Mouse (Mus musculus): Measurements from ENCODE around the gene Smpd1. TPM values are rescaled to one million over a fixed set of nuclear protein-coding genes. Genes with fewer than 3 reads are reported as not detected.

The Smpd1 gene
- 48.5 and 51.1 TPM in 2 replicates for polyA plus RNA-seq (2016; fragmentation: Nextera tagmentation; extraction: Ambion mirVana)

DNA sequence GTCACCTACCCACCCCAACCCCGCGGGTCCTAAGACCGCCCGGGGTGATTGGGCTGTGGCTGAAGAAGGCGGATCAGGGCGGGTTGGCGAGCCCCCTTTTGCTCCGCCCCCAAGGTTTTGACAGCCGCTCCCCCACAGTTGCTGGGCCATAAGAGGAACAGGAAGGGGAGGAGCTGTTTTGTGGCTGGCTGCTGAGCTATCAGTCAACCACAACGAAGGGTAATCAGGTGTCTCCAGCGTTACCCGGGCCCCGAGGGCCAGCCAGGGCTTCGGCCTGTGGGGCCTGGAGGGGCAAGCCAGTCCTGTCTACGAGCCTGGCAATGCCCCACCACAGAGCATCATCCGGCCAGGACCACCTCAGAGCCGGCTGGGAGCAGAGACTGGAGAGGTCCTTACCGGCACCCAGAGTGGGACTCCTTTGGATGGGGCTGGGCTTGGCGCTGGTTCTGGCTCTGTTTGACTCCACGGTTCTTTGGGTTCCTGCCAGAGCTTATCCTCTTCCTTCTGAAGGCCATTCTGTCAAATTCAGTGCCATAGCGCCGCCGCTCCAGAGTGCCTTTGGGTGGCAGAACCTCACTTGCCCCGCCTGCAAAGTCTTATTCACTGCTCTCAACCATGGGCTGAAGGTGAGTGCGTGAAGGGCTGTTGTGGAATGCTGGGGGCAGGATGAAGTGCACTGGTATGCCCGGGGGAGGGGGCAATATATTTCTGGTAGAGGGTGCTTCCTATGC, at the start of gene Smpd1:
TSS of gene Smpd1 (plus strand) at position 149 of the 731 bp plus-strand sequence.
- Histone ChIP-seq H3K4me2 (replicated peaks) (peak within 1 kb of the TSS; percentile 60), H3K9ac (replicated peaks) (peak within 1 kb of the TSS; percentile 83), H3K9me3 (no peaks in the 10 kb centered on the region), H3K27me3 (0 out of 2 replicates have a peak, but pooled peaks cover 3% of the 10 kb centered on the region), H3K4me3 (peak within 1 kb of the TSS; percentile 69), H3K27ac (replicated peaks) (peak within 1 kb of the TSS; percentile 70), H3K4me1 (peaks cover 16% of the 10 kb centered on the region), H3K36me3 (peaks cover 23% of the 10 kb centered on the region)
- ATAC-seq (ENCODE audit: low FRiP score, low read depth), result peak; percentile 94
- WGBS, result 5% methylated on average over 26 of the region's 26 CpGs

DNA sequence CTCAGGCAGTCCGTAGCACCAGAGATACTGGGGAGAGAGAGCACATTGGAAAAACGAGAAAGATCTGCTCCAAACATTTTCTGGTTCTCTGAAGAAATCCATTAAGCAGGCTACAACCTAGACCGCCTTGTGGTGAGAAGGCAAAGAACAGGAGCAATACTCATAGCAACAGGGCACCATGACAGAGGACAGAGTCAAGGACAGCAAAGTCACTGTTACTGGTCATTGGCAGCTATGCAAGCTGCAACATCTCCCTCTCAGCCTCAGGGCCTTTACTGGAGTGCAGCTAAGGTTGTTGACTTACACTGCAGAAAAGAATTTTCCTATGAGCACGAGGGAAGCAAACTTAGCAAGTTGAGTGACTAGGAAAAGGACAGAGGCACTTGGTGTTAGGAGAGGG, 46.9 kb upstream of the Smpd1 start:
- Histone ChIP-seq H3K4me2 (replicated peaks) (no peak overlapping the region), H3K27ac (replicated peaks) (no peak overlapping the region), H3K9ac (replicated peaks) (no peak overlapping the region), H3K4me3 (no peak overlapping the region), H3K4me1 (no peaks in the 10 kb centered on the region), H3K36me3 (no peaks in the 10 kb centered on the region), H3K9me3 (no peaks in the 10 kb centered on the region), H3K27me3 (peaks cover 22% of the 10 kb centered on the region)
- ATAC-seq (ENCODE audit: low FRiP score, low read depth), result no peak
- 73% methylated on average over 4 of the region's 4 CpGs for WGBS

DNA sequence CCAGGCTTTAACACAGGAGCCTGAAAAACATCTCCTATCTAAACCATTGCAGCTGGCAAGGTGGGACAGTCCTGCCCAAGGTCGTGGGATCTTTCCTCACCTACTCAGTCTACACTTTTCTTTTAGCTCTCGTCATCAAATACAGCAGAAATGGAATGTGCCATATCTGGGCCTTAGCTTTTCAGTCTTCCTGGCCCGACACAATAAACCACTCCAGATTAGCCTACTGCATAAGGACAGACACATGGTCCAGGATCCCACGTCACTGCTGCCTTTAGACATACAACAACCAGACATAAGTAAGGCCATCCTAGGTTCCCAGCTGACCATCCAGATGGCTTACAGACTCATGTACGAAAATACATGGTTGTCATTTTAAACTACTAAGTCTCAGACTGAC, 44.0 kb upstream of the Smpd1 start:
- H3K36me3 ChIP-seq, result no peaks in the 10 kb centered on the region
- no peak overlapping the region for H3K4me2 ChIP-seq (replicated peaks)
- WGBS, result 86% methylated on average over 5 of the region's 5 CpGs
- H3K4me1 ChIP-seq, result no peaks in the 10 kb centered on the region
- H3K4me3 ChIP-seq, result no peak overlapping the region
- H3K27me3 ChIP-seq, result peaks cover 47% of the 10 kb centered on the region
- H3K9me3 ChIP-seq, result no peaks in the 10 kb centered on the region
- H3K9ac ChIP-seq (replicated peaks), result no peak overlapping the region
- no peak overlapping the region for H3K27ac ChIP-seq (replicated peaks)
- ATAC-seq (ENCODE audit: low FRiP score, low read depth), result no peak

DNA sequence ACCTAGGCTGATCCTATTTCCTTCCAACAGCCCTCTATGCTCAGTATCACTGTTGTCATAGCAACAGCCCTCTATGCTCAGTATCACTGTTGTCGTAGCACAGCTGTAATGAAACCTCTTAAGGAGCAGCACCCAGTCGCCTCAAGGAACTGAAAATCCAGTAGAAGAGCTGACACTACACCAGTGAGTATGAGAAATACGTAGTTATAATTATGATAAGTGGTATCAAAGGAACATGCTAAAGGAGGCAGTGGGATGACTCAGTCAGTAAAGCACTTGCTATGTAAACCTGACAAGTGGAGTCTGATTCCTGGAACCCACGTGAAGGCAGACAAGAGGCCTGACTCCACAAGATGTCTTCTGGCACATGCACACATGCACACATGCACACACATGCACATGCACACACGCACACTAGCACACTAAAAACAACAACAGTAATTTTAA, 40.3 kb upstream of the Smpd1 start:
- H3K4me3 ChIP-seq, result no peak overlapping the region
- WGBS, result 57% methylated on average over 5 of the region's 5 CpGs
- no peak overlapping the region for H3K4me2 ChIP-seq (replicated peaks)
- peaks cover 5% of the 10 kb centered on the region; the same call in 1 of the 2 replicates for H3K4me1 ChIP-seq
- no peaks in the 10 kb centered on the region for H3K36me3 ChIP-seq
- peaks cover 59% of the 10 kb centered on the region for H3K27me3 ChIP-seq
- H3K9me3 ChIP-seq, result no peaks in the 10 kb centered on the region
- no peak overlapping the region for H3K27ac ChIP-seq (replicated peaks)
- peak; percentile 47; the same call in 1 of the 2 replicates for ATAC-seq (ENCODE audit: low FRiP score, low read depth)
- H3K9ac ChIP-seq (replicated peaks), result no peak overlapping the region

DNA sequence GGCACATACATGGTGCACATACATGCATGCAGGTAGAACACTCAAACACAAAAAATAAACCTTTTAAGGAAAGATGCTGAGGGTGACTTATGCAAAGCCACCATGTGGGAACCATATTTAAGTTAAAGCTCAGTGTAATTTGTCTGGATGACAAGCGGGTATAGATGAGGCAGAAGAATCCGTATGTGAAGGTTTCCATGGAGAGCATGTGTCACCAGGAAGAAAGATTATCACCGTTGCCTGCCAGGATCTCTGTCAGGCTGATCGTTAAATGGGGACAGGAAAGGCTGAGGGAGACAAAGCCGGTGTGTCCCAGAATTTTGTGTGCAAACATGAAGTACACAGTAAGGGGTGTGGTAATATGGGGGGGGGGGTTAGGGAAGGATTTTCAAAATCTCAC, 39.6 kb upstream of the Smpd1 start:
- ATAC-seq (ENCODE audit: low FRiP score, low read depth), result 0 out of 2 replicates have a peak, but pooled peaks have one; percentile 5
- H3K9ac ChIP-seq (replicated peaks), result no peak overlapping the region
- 76% methylated on average over 5 of the region's 5 CpGs for WGBS
- H3K4me2 ChIP-seq (replicated peaks), result no peak overlapping the region
- peaks cover 65% of the 10 kb centered on the region for H3K27me3 ChIP-seq
- H3K36me3 ChIP-seq, result no peaks in the 10 kb centered on the region
- peaks cover 5% of the 10 kb centered on the region; the same call in 1 of the 2 replicates for H3K4me1 ChIP-seq
- H3K9me3 ChIP-seq, result no peaks in the 10 kb centered on the region
- no peak overlapping the region for H3K4me3 ChIP-seq
- H3K27ac ChIP-seq (replicated peaks), result no peak overlapping the region

DNA sequence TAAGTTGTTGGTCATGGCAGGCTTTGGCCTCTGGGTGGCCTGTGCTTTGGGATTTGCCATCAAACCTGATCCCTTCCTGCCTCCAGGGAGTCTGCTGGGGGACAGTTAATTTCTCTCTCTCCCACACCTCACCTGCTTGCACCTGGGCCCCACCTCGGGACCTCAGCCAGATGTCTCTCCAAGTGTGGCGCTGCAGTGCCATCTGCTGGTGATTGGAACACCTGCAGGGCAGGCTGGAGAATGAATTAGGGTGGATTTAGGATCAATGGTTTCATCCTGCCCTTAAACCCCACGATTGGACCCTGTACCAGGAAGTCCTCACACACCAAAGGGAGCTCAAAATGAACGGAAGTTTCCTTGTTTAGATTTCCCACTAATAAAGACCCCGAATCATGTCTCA, 39.0 kb upstream of the Smpd1 start:
- Histone ChIP-seq H3K4me3 (no peak overlapping the region), H3K9me3 (no peaks in the 10 kb centered on the region), H3K4me2 (replicated peaks) (no peak overlapping the region), H3K36me3 (no peaks in the 10 kb centered on the region), H3K4me1 (peaks cover 5% of the 10 kb centered on the region; the same call in 1 of the 2 replicates), H3K27me3 (peaks cover 61% of the 10 kb centered on the region), H3K27ac (replicated peaks) (no peak overlapping the region), H3K9ac (replicated peaks) (no peak overlapping the region)
- peak; percentile 31; the same call in 1 of the 2 replicates for ATAC-seq (ENCODE audit: low FRiP score, low read depth)
- WGBS, result 11% methylated on average over 5 of the region's 5 CpGs

DNA sequence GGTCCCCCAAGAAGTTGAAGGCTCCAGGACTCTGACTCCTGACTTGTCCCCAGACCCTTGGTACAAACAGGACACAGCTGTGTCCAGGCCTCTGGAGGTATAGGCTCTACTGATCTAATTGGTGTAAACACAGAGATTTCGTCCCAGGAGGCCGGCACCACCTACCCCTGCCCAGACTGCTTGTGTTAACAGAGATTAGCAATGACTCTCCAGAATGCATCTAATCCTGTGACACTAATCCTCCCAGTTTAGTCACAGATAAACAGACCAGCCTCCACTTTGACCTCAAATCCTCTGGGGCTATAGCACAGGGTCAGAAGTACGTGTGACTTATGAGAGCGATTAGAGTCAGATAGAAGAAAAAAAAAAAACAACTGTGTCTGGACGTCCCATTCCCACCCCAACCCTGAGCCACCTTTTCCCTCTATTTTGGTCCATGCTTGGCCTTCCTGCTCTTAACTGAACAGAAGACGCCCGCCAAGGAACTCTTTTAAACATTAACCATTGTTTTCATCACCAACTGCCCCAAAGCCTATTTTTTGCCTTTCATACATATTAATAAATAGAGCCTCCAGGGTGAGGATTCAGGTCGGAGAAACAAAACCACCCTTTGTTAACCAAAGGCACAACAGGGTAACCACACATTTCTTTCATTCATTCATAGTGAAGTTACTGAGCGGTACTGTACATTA, 37.3 kb upstream of the Smpd1 start:
- H3K9me3 ChIP-seq, result no peaks in the 10 kb centered on the region
- H3K36me3 ChIP-seq, result no peaks in the 10 kb centered on the region
- H3K27ac ChIP-seq (replicated peaks), result no peak overlapping the region
- ATAC-seq (ENCODE audit: low FRiP score, low read depth), result peak; percentile 67
- WGBS, result 20% methylated on average over 9 of the region's 9 CpGs
- H3K9ac ChIP-seq (replicated peaks), result no peak overlapping the region
- no peak overlapping the region for H3K4me3 ChIP-seq
- H3K27me3 ChIP-seq, result peaks cover 65% of the 10 kb centered on the region
- no peak overlapping the region for H3K4me2 ChIP-seq (replicated peaks)
- H3K4me1 ChIP-seq, result peaks cover 5% of the 10 kb centered on the region; the same call in 1 of the 2 replicates

DNA sequence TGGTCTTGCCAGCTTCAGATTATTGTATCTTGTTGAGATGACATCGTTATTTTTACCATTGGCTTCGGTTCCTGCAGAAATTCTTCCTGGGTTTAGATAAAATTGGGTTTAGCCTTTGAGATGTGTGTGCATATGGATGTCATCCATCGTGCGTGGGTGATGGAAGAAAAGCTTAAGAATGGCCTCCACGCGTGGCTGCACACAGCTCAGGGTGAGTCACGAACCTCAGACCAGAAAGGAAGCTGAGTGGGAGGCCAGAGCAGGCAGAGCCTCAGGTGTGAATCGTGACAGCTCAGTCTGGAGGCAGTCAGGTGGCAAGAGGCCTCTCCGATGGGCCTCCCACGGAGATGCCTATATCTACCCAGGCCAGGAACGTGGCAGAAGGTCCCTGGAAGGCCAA, 34.8 kb upstream of the Smpd1 start:
- peaks cover 5% of the 10 kb centered on the region; the same call in 1 of the 2 replicates for H3K4me1 ChIP-seq
- no peak overlapping the region for H3K27ac ChIP-seq (replicated peaks)
- no peak overlapping the region for H3K4me3 ChIP-seq
- ATAC-seq (ENCODE audit: low FRiP score, low read depth), result no peak
- no peaks in the 10 kb centered on the region for H3K36me3 ChIP-seq
- H3K9me3 ChIP-seq, result no peaks in the 10 kb centered on the region
- WGBS, result 78% methylated on average over 11 of the region's 11 CpGs
- H3K9ac ChIP-seq (replicated peaks), result no peak overlapping the region
- no peak overlapping the region for H3K4me2 ChIP-seq (replicated peaks)
- H3K27me3 ChIP-seq, result peaks cover 61% of the 10 kb centered on the region

DNA sequence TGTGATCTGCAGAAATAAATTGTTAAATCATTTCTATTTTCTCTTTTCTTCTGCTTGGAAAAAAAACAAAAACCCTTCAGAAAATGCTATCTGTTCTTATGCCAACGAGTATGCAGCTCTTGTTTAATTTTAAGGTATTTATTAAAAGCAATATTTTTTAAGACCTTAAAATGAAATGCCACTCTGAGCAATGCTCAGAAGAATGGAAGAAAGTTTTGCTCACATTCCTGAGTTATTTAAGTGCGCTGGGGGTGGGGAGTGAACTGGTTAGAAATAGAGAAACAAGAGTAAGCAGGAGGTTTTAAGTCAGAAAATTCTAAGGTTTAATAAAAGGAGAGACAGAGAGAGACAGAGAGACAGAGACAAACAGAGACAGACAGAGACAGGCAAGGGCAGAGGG, 34.4 kb upstream of the Smpd1 start:
- Histone ChIP-seq H3K4me2 (replicated peaks) (no peak overlapping the region), H3K27ac (replicated peaks) (no peak overlapping the region), H3K4me3 (no peak overlapping the region), H3K4me1 (peaks cover 5% of the 10 kb centered on the region; the same call in 1 of the 2 replicates), H3K9me3 (no peaks in the 10 kb centered on the region), H3K9ac (replicated peaks) (no peak overlapping the region), H3K27me3 (peaks cover 56% of the 10 kb centered on the region), H3K36me3 (no peaks in the 10 kb centered on the region)
- ATAC-seq (ENCODE audit: low FRiP score, low read depth), result no peak
- WGBS, result 77% methylated on average over 2 of the region's 2 CpGs

DNA sequence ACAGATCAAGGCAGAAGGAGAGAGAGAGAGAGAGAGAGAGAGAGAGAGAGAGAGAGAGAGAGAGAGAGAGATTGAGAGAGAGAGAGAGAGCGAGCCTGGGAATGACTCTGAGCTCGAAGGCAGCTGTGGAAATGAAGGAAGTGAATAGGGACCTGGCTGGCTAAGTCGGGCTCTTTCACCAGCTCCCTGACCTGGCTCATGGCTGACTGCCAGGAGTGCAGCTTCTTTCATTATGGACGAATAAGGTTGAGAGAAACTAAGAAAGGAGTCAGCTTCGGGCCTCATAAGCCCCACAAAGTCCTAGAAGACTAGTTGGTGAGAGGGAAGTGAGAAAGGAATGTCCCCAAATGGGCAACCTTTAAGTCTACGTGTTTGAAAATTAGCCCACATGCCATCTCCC, 34.0 kb upstream of the Smpd1 start:
- WGBS, result 40% methylated on average over 6 of the region's 6 CpGs
- H3K9ac ChIP-seq (replicated peaks), result no peak overlapping the region
- peaks cover 52% of the 10 kb centered on the region for H3K27me3 ChIP-seq
- no peak overlapping the region for H3K27ac ChIP-seq (replicated peaks)
- H3K4me2 ChIP-seq (replicated peaks), result no peak overlapping the region
- ATAC-seq (ENCODE audit: low FRiP score, low read depth), result no peak
- H3K4me1 ChIP-seq, result peaks cover 5% of the 10 kb centered on the region; the same call in 1 of the 2 replicates
- H3K4me3 ChIP-seq, result no peak overlapping the region
- no peaks in the 10 kb centered on the region for H3K36me3 ChIP-seq
- no peaks in the 10 kb centered on the region for H3K9me3 ChIP-seq

DNA sequence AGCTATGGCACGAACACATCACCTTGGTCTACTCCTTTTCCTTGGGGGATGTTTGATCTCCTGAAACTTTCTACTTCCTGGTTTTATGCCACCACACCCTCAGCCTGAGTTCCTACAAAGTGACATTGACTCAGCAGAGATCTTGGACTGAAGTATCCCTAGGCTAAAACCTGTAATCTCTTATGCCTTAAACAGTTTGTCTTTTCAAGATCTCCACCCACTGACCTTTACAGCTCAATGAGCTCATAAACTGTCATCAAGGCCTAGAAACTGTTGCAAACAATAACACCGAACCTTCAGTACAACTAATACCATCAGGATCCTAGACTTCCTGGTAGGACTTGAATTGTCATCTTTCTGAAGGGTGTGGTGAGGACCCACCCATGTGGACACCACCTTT, 29.9 kb upstream of the Smpd1 start:
- H3K27ac ChIP-seq (replicated peaks), result no peak overlapping the region
- peaks cover 42% of the 10 kb centered on the region for H3K27me3 ChIP-seq
- no peaks in the 10 kb centered on the region for H3K9me3 ChIP-seq
- no peak overlapping the region for H3K4me3 ChIP-seq
- no peak overlapping the region for H3K4me2 ChIP-seq (replicated peaks)
- no peaks in the 10 kb centered on the region for H3K4me1 ChIP-seq
- no peak overlapping the region for H3K9ac ChIP-seq (replicated peaks)
- no peaks in the 10 kb centered on the region for H3K36me3 ChIP-seq
- WGBS, result 80% methylated on average over 2 of the region's 2 CpGs
- ATAC-seq (ENCODE audit: low FRiP score, low read depth), result no peak

DNA sequence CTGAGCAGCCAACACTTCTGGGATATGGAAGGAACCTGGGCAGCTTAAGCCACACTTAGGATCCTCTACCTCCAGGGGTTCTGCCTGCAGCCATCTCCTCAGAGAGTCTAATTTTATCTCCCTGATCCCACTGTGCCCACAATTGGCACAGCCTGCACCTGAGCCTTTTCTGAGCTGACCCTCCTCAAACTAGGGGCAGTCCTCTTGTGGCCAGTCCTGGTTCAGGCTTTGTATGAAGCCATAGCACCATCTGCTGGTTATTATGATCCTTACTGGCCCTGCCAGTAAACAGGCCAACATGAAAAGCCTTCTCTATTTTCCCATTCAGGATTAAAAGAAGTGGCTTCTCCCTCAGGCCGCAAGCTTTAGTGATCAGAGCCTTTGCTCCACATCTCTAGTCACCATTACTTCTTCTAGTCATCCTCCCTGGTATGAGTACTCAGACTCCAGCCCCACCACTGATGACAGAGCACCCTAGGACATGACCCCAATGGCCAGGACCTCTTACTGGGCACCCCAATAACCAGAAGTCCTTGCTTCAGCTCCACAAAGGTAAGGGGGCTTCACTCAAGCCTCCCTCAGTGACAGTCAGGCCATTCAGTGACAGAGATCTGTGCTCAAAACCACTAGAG, 26.7 kb upstream of the Smpd1 start:
- WGBS, result 43% methylated on average over 1 of the region's 1 CpGs

More for the DNA sequence above, 26.7 kb upstream of the Smpd1 start:
- no peaks in the 10 kb centered on the region for H3K4me1 ChIP-seq
- no peak overlapping the region for H3K4me3 ChIP-seq
- no peak overlapping the region for H3K27ac ChIP-seq (replicated peaks)
- no peak overlapping the region for H3K9ac ChIP-seq (replicated peaks)
- no peaks in the 10 kb centered on the region for H3K36me3 ChIP-seq
- no peaks in the 10 kb centered on the region for H3K9me3 ChIP-seq
- H3K4me2 ChIP-seq (replicated peaks), result no peak overlapping the region
- H3K27me3 ChIP-seq, result peaks cover 22% of the 10 kb centered on the region
- ATAC-seq (ENCODE audit: low FRiP score, low read depth), result peak; percentile 76

All from midbrain, embryonic 12.5 days (tissue).